Mouse (Mus musculus) limb, embryonic 14.5 days (tissue): Measurements from ENCODE around the gene Rab11fip3. TPM values are rescaled to one million over a fixed set of nuclear protein-coding genes. Genes with fewer than 3 reads are reported as not detected.

Experiments used
- ATAC-seq: fragments of 200-750 bp; cut with Nextera tagmentation; 2 replicates; pipeline ENCODE4 v1.8.0; 2017; ENCODE audit warnings: low read depth, moderate number of reproducible peaks, moderate TSS enrichment; ENCODE audit not compliant: low FRiP score
- DNase-seq: peaks from one replicate; pipeline ENCODE4 v3.0.0-alpha.2; 2015; ENCODE audit warnings: low spot score
- H3K27ac ChIP-seq: fragments of 300-500 bp; sonication (generic); replicated peaks from 2 replicates; pipeline ENCODE4 v1.5.1; 2014; ENCODE audit warnings: low read depth, mild to moderate bottlenecking, low read length, moderate library complexity, mixed read lengths
- H3K27me3 ChIP-seq: fragments of 300-500 bp; sonication (generic); 2 replicates; pipeline ENCODE4 v1.6.1; 2014; ENCODE audit warnings: low read length, mixed read lengths; ENCODE audit not compliant: control insufficient read depth, insufficient read depth
- H3K36me3 ChIP-seq: fragments of 300-500 bp; sonication (generic); 2 replicates; pipeline ENCODE4 v1.6.1; 2014; ENCODE audit warnings: mild to moderate bottlenecking, low read length, moderate library complexity, mixed read lengths; ENCODE audit not compliant: control insufficient read depth, insufficient read depth
- H3K4me1 ChIP-seq: fragments of 300-500 bp; sonication (generic); 2 replicates; pipeline ENCODE4 v1.6.1; 2014; ENCODE audit warnings: antibody characterized with exemption, low read length, mixed read lengths; ENCODE audit not compliant: control insufficient read depth, insufficient read depth
- H3K4me2 ChIP-seq: fragments of 300-500 bp; sonication (generic); replicated peaks from 2 replicates; pipeline ENCODE4 v1.6.1; 2014; ENCODE audit warnings: low read depth, mild to moderate bottlenecking, low read length, moderate library complexity; ENCODE audit not compliant: severe bottlenecking
- H3K4me3 ChIP-seq: fragments of 300-500 bp; sonication (generic); replicated peaks from 2 replicates; pipeline ENCODE4 v1.5.1; 2014; ENCODE audit warnings: low read length
- H3K9ac ChIP-seq: fragments of 300-500 bp; sonication (generic); 2 replicates; pipeline ENCODE4 v1.6.1; 2014; ENCODE audit warnings: mild to moderate bottlenecking, low read depth, low read length, moderate library complexity; ENCODE audit not compliant: severe bottlenecking
- H3K9me3 ChIP-seq: fragments of 300-500 bp; sonication (generic); 2 replicates; pipeline ENCODE4 v1.6.1; 2016; ENCODE audit warnings: low read length; ENCODE audit not compliant: control insufficient read depth
- POLR2A ChIP-seq: fragments of 200-500 bp; IDR thresholded peaks from 2 replicates; pipeline ENCODE4 v1.8.0; 2012; ENCODE audit warnings: inconsistent platforms, mild to moderate bottlenecking, moderate library complexity, borderline replicate concordance; ENCODE audit not compliant: insufficient read depth, insufficient read length; ENCODE audit errors: extremely low read depth
- WGBS: fragments of 180-500 bp; shearing (Covaris S2); extraction: QIAGEN DNeasy Blood & Tissue Kit; methylation state at CpG from one replicate; pipeline ENCODE4 v1.1.7; 2014; 5-methylcytosine and 5-hydroxymethylcytosine counted together
- polyA plus RNA-seq, 2 experiments: library from polyadenylated mRNA; depleted of rRNA in 1 of 2; stranded (reverse) in 1 of 2; unstranded in 1 of 2; fragments of >200 nt; fragmentation: Nextera tagmentation in 1 of 2; extraction: Ambion mirVana in 1 of 2; gene quantifications; 2 replicates each; pipeline versions ENCODE4 v1.2.1 to v1.2.3; 2012 to 2014

Rab11fip3 gene
- polyA plus RNA-seq, 2 experiments, result 17.8 to 39.0 TPM

DNA sequence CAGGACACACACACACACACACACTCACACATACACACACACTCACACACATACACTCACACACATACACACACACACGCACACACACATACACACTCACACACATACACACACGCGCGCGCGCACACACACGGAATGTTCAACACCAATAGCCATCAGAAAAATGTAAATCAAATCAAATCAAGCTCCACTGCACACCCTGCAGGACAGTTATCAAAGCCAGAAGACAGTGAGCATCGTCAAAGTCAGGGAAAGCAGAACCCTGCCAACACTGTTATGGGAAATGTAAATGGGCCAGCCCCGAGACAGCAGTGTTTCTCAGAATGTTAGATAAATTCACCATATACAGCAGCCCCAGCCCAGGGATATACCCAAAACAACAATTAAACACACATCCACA, 98.9 kb downstream of the Rab11fip3 start:
- Histone ChIP-seq H3K9me3 (no peaks in the 10 kb centered on the region), H3K4me2 (no peak overlapping the region), H3K9ac (no peak overlapping the region), H3K4me3 (no peak overlapping the region), H3K4me1 (0 out of 2 replicates have a peak, but pooled peaks cover 5% of the 10 kb centered on the region), H3K27me3 (no peaks in the 10 kb centered on the region), H3K27ac (no peak overlapping the region), H3K36me3 (peaks cover 11% of the 10 kb centered on the region; the same call in 1 of the 2 replicates)
- DNase-seq, result no peak
- ATAC-seq, result no peak
- 95% methylated on average over 9 of the region's 9 CpGs for WGBS
- no peak for TF ChIP-seq POLR2A

DNA sequence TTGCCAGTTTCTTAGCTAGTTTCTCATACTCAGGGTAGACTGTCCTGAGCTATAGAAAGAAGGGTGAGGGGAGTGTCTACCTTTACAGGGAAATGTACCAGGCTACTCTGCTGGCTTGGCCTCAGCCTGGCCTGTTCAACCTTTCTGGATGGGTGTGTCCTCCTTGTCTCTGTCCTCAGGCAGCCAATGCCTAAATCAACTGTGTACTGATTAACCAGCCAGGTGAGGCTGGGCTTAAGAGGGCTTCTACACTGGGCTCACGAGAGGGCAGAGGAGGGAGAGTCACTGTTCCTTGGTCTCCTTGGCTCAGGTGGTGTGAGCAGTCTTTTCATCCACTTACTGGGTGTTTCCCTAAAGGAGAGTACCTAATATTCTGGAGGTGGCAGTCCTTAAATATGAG, 101.2 kb downstream of the Rab11fip3 start:
- no peak for ATAC-seq
- no peak overlapping the region for H3K27ac ChIP-seq
- no peaks in the 10 kb centered on the region for H3K9me3 ChIP-seq
- no peak overlapping the region for H3K9ac ChIP-seq
- TF ChIP-seq POLR2A, result no peak
- H3K4me3 ChIP-seq, result no peak overlapping the region
- no peak overlapping the region for H3K4me2 ChIP-seq
- WGBS, result 50% methylated on average over 1 of the region's 1 CpGs
- DNase-seq, result no peak
- peaks cover 25% of the 10 kb centered on the region for H3K36me3 ChIP-seq
- H3K27me3 ChIP-seq, result no peaks in the 10 kb centered on the region
- no peaks in the 10 kb centered on the region for H3K4me1 ChIP-seq

DNA sequence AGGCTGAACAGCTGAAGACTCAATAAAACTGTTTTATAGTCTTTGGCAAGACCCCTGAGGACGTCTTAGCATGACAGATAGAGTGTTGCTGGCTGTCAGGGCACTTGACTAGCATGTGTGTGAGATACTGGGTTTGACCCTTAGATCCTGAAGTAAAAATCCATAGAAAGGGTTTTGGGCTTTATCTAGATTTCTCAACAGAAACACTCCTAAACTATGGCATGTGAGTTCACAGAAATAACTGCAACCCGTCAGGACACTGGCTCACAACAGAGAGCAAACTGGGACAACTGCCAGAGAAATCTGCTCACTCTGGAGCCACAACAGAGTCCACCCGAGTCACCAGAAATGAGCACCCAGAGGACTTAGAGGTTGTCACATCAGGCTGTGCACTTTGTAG, 101.7 kb downstream of the Rab11fip3 start:
- H3K4me2 ChIP-seq, result no peak overlapping the region
- no peak for TF ChIP-seq POLR2A
- H3K9me3 ChIP-seq, result no peaks in the 10 kb centered on the region
- no peaks in the 10 kb centered on the region for H3K4me1 ChIP-seq
- 25% methylated on average over 3 of the region's 3 CpGs for WGBS
- H3K36me3 ChIP-seq, result peaks cover 30% of the 10 kb centered on the region
- no peaks in the 10 kb centered on the region for H3K27me3 ChIP-seq
- no peak overlapping the region for H3K27ac ChIP-seq
- H3K9ac ChIP-seq, result no peak overlapping the region
- no peak for DNase-seq
- no peak for ATAC-seq
- H3K4me3 ChIP-seq, result no peak overlapping the region

DNA sequence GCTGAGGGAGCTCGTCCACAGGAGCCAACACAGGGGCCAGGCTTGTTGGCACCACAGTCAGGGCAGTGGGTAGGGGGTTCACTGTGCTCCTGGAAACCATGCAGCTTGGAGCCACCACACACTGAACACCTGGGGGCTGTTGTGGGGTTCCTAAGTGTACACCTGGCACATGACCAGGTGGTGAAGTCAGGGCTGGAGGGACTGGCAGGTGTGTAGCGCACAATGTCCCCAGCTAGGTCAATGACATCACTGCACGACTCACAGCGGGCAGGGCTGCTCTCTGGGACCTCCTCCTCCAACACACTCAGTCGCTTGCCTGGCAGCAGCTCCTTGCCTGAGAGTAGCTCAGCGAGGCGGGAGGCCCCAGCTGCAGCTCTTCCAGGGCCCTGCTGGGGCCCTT, 105.1 kb downstream of the Rab11fip3 start:
- H3K4me2 ChIP-seq, result no peak overlapping the region
- no peaks in the 10 kb centered on the region for H3K9me3 ChIP-seq
- 80% methylated on average over 7 of the region's 7 CpGs for WGBS
- H3K27ac ChIP-seq, result no peak overlapping the region
- H3K4me3 ChIP-seq, result no peak overlapping the region
- ATAC-seq (no peak), DNase-seq (no peak)
- no peaks in the 10 kb centered on the region for H3K27me3 ChIP-seq
- H3K36me3 ChIP-seq, result peaks cover 60% of the 10 kb centered on the region
- H3K9ac ChIP-seq, result no peak overlapping the region
- H3K4me1 ChIP-seq, result no peaks in the 10 kb centered on the region
- TF ChIP-seq POLR2A, result no peak

DNA sequence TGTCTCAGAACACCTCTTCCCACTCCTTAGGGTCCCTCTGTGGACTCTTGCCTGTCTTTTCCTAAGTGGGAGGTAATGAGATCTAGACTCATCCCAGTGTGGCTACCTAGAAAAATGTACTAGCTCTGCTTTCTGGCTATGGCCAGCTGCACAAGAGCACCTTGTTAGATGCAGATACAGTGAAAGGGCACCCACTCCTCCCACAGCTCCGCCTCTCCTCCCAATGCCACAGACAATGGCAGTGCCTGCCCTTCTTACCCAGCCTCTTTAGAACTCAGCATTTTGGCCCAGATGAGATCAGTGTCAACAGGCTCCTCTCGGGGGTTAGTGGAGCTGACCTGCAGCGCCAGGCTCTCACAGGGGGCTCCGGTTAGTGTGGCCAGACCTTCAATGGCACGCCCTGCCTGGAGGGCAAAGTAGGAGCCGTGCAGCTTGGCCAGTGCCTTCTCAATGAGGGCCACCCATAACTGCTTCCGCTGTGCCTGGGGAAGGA, 106.9 kb downstream of the Rab11fip3 start:
- no peaks in the 10 kb centered on the region for H3K9me3 ChIP-seq
- no peak overlapping the region for H3K4me3 ChIP-seq
- no peaks in the 10 kb centered on the region for H3K27me3 ChIP-seq
- WGBS, result 93% methylated on average over 7 of the region's 7 CpGs
- H3K36me3 ChIP-seq, result peaks cover 72% of the 10 kb centered on the region
- H3K4me2 ChIP-seq, result no peak overlapping the region
- no peak overlapping the region for H3K9ac ChIP-seq
- no peak for TF ChIP-seq POLR2A
- H3K4me1 ChIP-seq, result no peaks in the 10 kb centered on the region
- ATAC-seq, result no peak
- DNase-seq, result no peak
- no peak overlapping the region for H3K27ac ChIP-seq

DNA sequence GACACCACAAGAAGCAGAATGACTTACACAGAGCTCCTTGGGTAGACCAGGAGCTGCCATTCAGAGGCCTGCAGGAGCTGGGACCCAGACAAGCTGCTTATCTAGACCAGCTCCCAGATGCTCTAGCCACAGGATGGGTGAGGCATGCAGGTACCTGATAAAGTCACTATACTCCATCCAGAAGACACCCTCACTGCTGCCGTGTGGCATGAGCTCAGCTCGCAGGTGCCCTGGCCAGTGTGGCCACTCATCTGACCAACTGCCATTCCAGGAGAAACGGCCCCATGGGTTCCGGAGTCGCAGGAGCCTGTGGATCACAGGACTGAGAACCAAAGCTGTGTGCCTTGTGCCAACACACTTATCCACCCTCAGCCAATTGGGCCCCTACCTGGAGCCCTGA, 107.8 kb downstream of the Rab11fip3 start:
- Histone ChIP-seq H3K4me2 (no peak overlapping the region), H3K36me3 (peaks cover 67% of the 10 kb centered on the region), H3K27ac (no peak overlapping the region), H3K9ac (no peak overlapping the region), H3K9me3 (no peaks in the 10 kb centered on the region), H3K27me3 (no peaks in the 10 kb centered on the region), H3K4me1 (no peaks in the 10 kb centered on the region), H3K4me3 (no peak overlapping the region)
- TF ChIP-seq POLR2A, result no peak
- DNase-seq (no peak), ATAC-seq (no peak)
- WGBS, result 93% methylated on average over 5 of the region's 5 CpGs
